In genomic region chr10:28753321-28753720, GRCm38 (mm10) we compare ENCODE assay signal across 29 mouse cellular contexts.
"Had no signal": no experiment of that assay in that cellular context is flagged by ENCODE, and none has a peak within 500 bp of the region (broad histone marks: within the 10 kb centered on the region; RNA-seq: fewer than 3 reads in every experiment).

No protein-coding gene starts in this region.

- H3K4me3 ChIP-seq: embryonic facial prominence, embryonic 10.5 days; embryonic facial prominence, embryonic 12.5 days; embryonic facial prominence, embryonic 13.5 days; embryonic facial prominence, embryonic 15.5 days; erythroblast, embryonic 14.5 days; forebrain, embryonic 10.5 days; forebrain, embryonic 12.5 days; forebrain, embryonic 13.5 days; forebrain, embryonic 15.5 days; gastrocnemius, adult 2 months; heart, adult 2 months had no signal

- H3K4me2 ChIP-seq: embryonic facial prominence, embryonic 12.5 days; embryonic facial prominence, embryonic 13.5 days; embryonic facial prominence, embryonic 15.5 days; forebrain, embryonic 12.5 days; forebrain, embryonic 13.5 days; forebrain, embryonic 15.5 days had no signal

- H3K4me1 ChIP-seq: embryonic facial prominence, embryonic 10.5 days; embryonic facial prominence, embryonic 12.5 days; embryonic facial prominence, embryonic 13.5 days; embryonic facial prominence, embryonic 15.5 days; forebrain, embryonic 10.5 days; forebrain, embryonic 12.5 days; forebrain, embryonic 13.5 days; forebrain, embryonic 15.5 days had no signal

- H3K9ac ChIP-seq: embryonic facial prominence, embryonic 12.5 days; embryonic facial prominence, embryonic 13.5 days; embryonic facial prominence, embryonic 15.5 days; forebrain, embryonic 12.5 days; forebrain, embryonic 13.5 days; forebrain, embryonic 15.5 days; forebrain, postnatal 0 days had no signal

- H3K9me3 ChIP-seq: embryonic facial prominence, embryonic 10.5 days; embryonic facial prominence, embryonic 12.5 days; embryonic facial prominence, embryonic 13.5 days; embryonic facial prominence, embryonic 15.5 days; forebrain, embryonic 10.5 days; forebrain, embryonic 12.5 days; forebrain, embryonic 13.5 days; forebrain, embryonic 15.5 days had no signal

- DNase-seq: cerebellum, adult 2 months; cerebellum, adult 8-10 months; cerebellum, adult 9-10 months; cerebellum, adult 9-11 months; cerebellum, postnatal 10 days; cerebellum, postnatal 14 days; cerebellum, postnatal 25 days; cerebellum, postnatal 36 days; embryo, embryonic 11 days; forebrain, postnatal 0 days; gastrocnemius, adult 2 months; gastrocnemius, postnatal 10 days; gastrocnemius, postnatal 14 days; gastrocnemius, postnatal 25 days; gastrocnemius, postnatal 36 days; heart, adult 11 months; heart, adult 18-20 months; heart, adult 2 months had no signal

- H3K36me3 ChIP-seq: embryonic facial prominence, embryonic 10.5 days; embryonic facial prominence, embryonic 12.5 days; embryonic facial prominence, embryonic 13.5 days; embryonic facial prominence, embryonic 15.5 days; forebrain, embryonic 10.5 days; forebrain, embryonic 12.5 days; forebrain, embryonic 15.5 days had no signal

- H3K27ac ChIP-seq: embryonic facial prominence, embryonic 10.5 days; embryonic facial prominence, embryonic 12.5 days; embryonic facial prominence, embryonic 13.5 days; embryonic facial prominence, embryonic 15.5 days; forebrain, embryonic 10.5 days; forebrain, embryonic 12.5 days; forebrain, embryonic 13.5 days; forebrain, embryonic 15.5 days; gastrocnemius, adult 2 months; heart, adult 2 months had no signal

- ATAC-seq: forebrain, embryonic 13.5 days; forebrain, embryonic 14.5 days; forebrain, embryonic 15.5 days; forebrain, embryonic 16.5 days; forebrain, postnatal 0 days had no signal

- H3K27me3 ChIP-seq: embryonic facial prominence, embryonic 12.5 days; embryonic facial prominence, embryonic 13.5 days; embryonic facial prominence, embryonic 15.5 days; forebrain, embryonic 12.5 days; forebrain, embryonic 13.5 days; forebrain, embryonic 15.5 days had no signal
